Mouse (Mus musculus): ENCODE measurements around the gene Sel1l3. TPM values are rescaled to one million over a fixed set of nuclear protein-coding genes. Genes with fewer than 3 reads are reported as not detected.

The Sel1l3 gene
- polyA plus RNA-seq, 1 experiment from 2014 or later: 1.1 TPM

- Histone ChIP-seq H3K9me3 (replicated peaks) (peaks cover 2% of the 10 kb centered on the region), H3K4me3 (no peak overlapping the region), H3K27ac (replicated peaks) (no peak overlapping the region), H3K27me3 (ENCODE audit: low read depth, poor library complexity, severe bottlenecking) (peaks cover 20% of the 10 kb centered on the region; the same call in 1 of the 2 replicates), H3K4me1 (0 out of 2 replicates have a peak, but pooled peaks cover under 1% of the 10 kb centered on the region), H3K36me3 (no peaks in the 10 kb centered on the region)
- 85% methylated on average over 8 of the region's 8 CpGs for WGBS
- DNase-seq (ENCODE audit: low spot score): no peak
Observed at GRCm38 (mm10) chr5:53118212-53118611, 95.5 kb downstream of the Sel1l3 start.

GRCm38 (mm10) chr5:53114616-53115267 lies 99.0 kb downstream of the Sel1l3 start:
- Histone ChIP-seq H3K9me3 (replicated peaks) (peaks cover 8% of the 10 kb centered on the region), H3K4me3 (no peak overlapping the region), H3K36me3 (no peaks in the 10 kb centered on the region), H3K4me1 (peaks cover 8% of the 10 kb centered on the region), H3K27me3 (ENCODE audit: low read depth, poor library complexity, severe bottlenecking) (peaks cover 6% of the 10 kb centered on the region; the same call in 1 of the 2 replicates), H3K27ac (replicated peaks) (no peak overlapping the region)
- no peak for DNase-seq (ENCODE audit: low spot score)
- 80% methylated on average over 12 of the region's 12 CpGs for WGBS

- no peak for DNase-seq (ENCODE audit: low spot score)
- Histone ChIP-seq H3K36me3 (no peaks in the 10 kb centered on the region), H3K4me1 (peaks cover 8% of the 10 kb centered on the region), H3K9me3 (replicated peaks) (peaks cover 8% of the 10 kb centered on the region), H3K27ac (replicated peaks) (no peak overlapping the region), H3K27me3 (ENCODE audit: low read depth, poor library complexity, severe bottlenecking) (peaks cover 6% of the 10 kb centered on the region; the same call in 1 of the 2 replicates), H3K4me3 (no peak overlapping the region)
- WGBS: 95% methylated on average over 5 of the region's 5 CpGs
Observed at GRCm38 (mm10) chr5:53112942-53113341, 100.8 kb downstream of the Sel1l3 start.

- Histone ChIP-seq H3K4me1 (peaks cover 8% of the 10 kb centered on the region), H3K27me3 (ENCODE audit: low read depth, poor library complexity, severe bottlenecking) (peaks cover 2% of the 10 kb centered on the region; the same call in 1 of the 2 replicates), H3K4me3 (no peak overlapping the region), H3K9me3 (replicated peaks) (peaks cover 8% of the 10 kb centered on the region), H3K27ac (replicated peaks) (no peak overlapping the region), H3K36me3 (no peaks in the 10 kb centered on the region)
- no peak for DNase-seq (ENCODE audit: low spot score)
- 84% methylated on average over 5 of the region's 5 CpGs for WGBS
Observed at GRCm38 (mm10) chr5:53111036-53111435, 102.7 kb downstream of the Sel1l3 start.

GRCm38 (mm10) chr5:53110225-53110624 lies 103.5 kb downstream of the Sel1l3 start:
- no peaks in the 10 kb centered on the region; the same call in 1 of the 2 replicates for H3K27me3 ChIP-seq (ENCODE audit: low read depth, poor library complexity, severe bottlenecking)
- no peak for DNase-seq (ENCODE audit: low spot score)
- H3K9me3 ChIP-seq (replicated peaks): peaks cover 8% of the 10 kb centered on the region
- peaks cover 8% of the 10 kb centered on the region for H3K4me1 ChIP-seq
- no peaks in the 10 kb centered on the region for H3K36me3 ChIP-seq
- H3K4me3 ChIP-seq: no peak overlapping the region
- 64% methylated on average over 4 of the region's 4 CpGs for WGBS
- H3K27ac ChIP-seq (replicated peaks): no peak overlapping the region

- 89% methylated on average over 1 of the region's 1 CpGs for WGBS
- Histone ChIP-seq H3K9me3 (replicated peaks) (peaks cover 8% of the 10 kb centered on the region), H3K4me1 (peaks cover 8% of the 10 kb centered on the region), H3K27ac (replicated peaks) (no peak overlapping the region), H3K36me3 (no peaks in the 10 kb centered on the region), H3K4me3 (no peak overlapping the region), H3K27me3 (ENCODE audit: low read depth, poor library complexity, severe bottlenecking) (no peaks in the 10 kb centered on the region; the same call in 1 of the 2 replicates)
- DNase-seq (ENCODE audit: low spot score): no peak
Observed at GRCm38 (mm10) chr5:53108668-53109067, 105.1 kb downstream of the Sel1l3 start.

- no peak overlapping the region for H3K27ac ChIP-seq (replicated peaks)
- H3K4me1 ChIP-seq: peaks cover 8% of the 10 kb centered on the region
- H3K27me3 ChIP-seq (ENCODE audit: low read depth, poor library complexity, severe bottlenecking): no peaks in the 10 kb centered on the region
- no peaks in the 10 kb centered on the region for H3K36me3 ChIP-seq
- peaks cover 5% of the 10 kb centered on the region for H3K9me3 ChIP-seq (replicated peaks)
- DNase-seq (ENCODE audit: low spot score): no peak
- 86% methylated on average over 9 of the region's 9 CpGs for WGBS
- no peak overlapping the region for H3K4me3 ChIP-seq
Observed at GRCm38 (mm10) chr5:53108026-53108425, 105.7 kb downstream of the Sel1l3 start.

- Histone ChIP-seq H3K36me3 (no peaks in the 10 kb centered on the region), H3K27me3 (ENCODE audit: low read depth, poor library complexity, severe bottlenecking) (no peaks in the 10 kb centered on the region), H3K27ac (replicated peaks) (no peak overlapping the region), H3K4me3 (no peak overlapping the region), H3K4me1 (peaks cover 8% of the 10 kb centered on the region), H3K9me3 (replicated peaks) (no peaks in the 10 kb centered on the region)
- no peak for DNase-seq (ENCODE audit: low spot score)
- 67% methylated on average over 4 of the region's 4 CpGs for WGBS
Observed at GRCm38 (mm10) chr5:53106731-53107130, 107.0 kb downstream of the Sel1l3 start.

GRCm38 (mm10) chr5:53106125-53106524 lies 107.6 kb downstream of the Sel1l3 start:
- no peak overlapping the region for H3K27ac ChIP-seq (replicated peaks)
- 85% methylated on average over 4 of the region's 4 CpGs for WGBS
- H3K4me3 ChIP-seq: no peak overlapping the region
- H3K36me3 ChIP-seq: no peaks in the 10 kb centered on the region
- H3K4me1 ChIP-seq: peaks cover 8% of the 10 kb centered on the region
- no peaks in the 10 kb centered on the region for H3K27me3 ChIP-seq (ENCODE audit: low read depth, poor library complexity, severe bottlenecking)
- H3K9me3 ChIP-seq (replicated peaks): no peaks in the 10 kb centered on the region
- no peak for DNase-seq (ENCODE audit: low spot score)

- no peaks in the 10 kb centered on the region for H3K27me3 ChIP-seq (ENCODE audit: low read depth, poor library complexity, severe bottlenecking)
- no peak overlapping the region for H3K4me3 ChIP-seq
- H3K27ac ChIP-seq (replicated peaks): no peak overlapping the region
- H3K9me3 ChIP-seq (replicated peaks): no peaks in the 10 kb centered on the region
- DNase-seq (ENCODE audit: low spot score): no peak
- H3K36me3 ChIP-seq: no peaks in the 10 kb centered on the region
- 77% methylated on average over 8 of the region's 8 CpGs for WGBS
- peaks cover 8% of the 10 kb centered on the region for H3K4me1 ChIP-seq
Observed at GRCm38 (mm10) chr5:53105716-53106115, 108.0 kb downstream of the Sel1l3 start.

GRCm38 (mm10) chr5:53104177-53104855 lies 109.4 kb downstream of the Sel1l3 start:
- no peak overlapping the region for H3K4me3 ChIP-seq
- WGBS: 81% methylated on average over 13 of the region's 13 CpGs

GRCm38 (mm10) chr5:53101848-53102473 lies 111.8 kb downstream of the Sel1l3 start:
- Histone ChIP-seq H3K9me3 (replicated peaks) (no peaks in the 10 kb centered on the region), H3K4me3 (no peak overlapping the region)

More at GRCm38 (mm10) chr5:53104177-53104855, 109.4 kb downstream of the Sel1l3 start:
- H3K27me3 ChIP-seq (ENCODE audit: low read depth, poor library complexity, severe bottlenecking): no peaks in the 10 kb centered on the region
- H3K27ac ChIP-seq (replicated peaks): no peak overlapping the region
- no peaks in the 10 kb centered on the region for H3K4me1 ChIP-seq
- no peaks in the 10 kb centered on the region for H3K9me3 ChIP-seq (replicated peaks)
- DNase-seq (ENCODE audit: low spot score): no peak
- no peaks in the 10 kb centered on the region for H3K36me3 ChIP-seq

GRCm38 (mm10) chr5:53091331-53091730 lies 122.4 kb downstream of the Sel1l3 start:
- Histone ChIP-seq H3K27ac (replicated peaks) (no peak overlapping the region), H3K36me3 (no peaks in the 10 kb centered on the region), H3K27me3 (ENCODE audit: low read depth, poor library complexity, severe bottlenecking) (no peaks in the 10 kb centered on the region), H3K9me3 (replicated peaks) (no peaks in the 10 kb centered on the region), H3K4me3 (no peak overlapping the region), H3K4me1 (no peaks in the 10 kb centered on the region)
- DNase-seq (ENCODE audit: low spot score): no peak
- WGBS: 77% methylated on average over 3 of the region's 3 CpGs

More at GRCm38 (mm10) chr5:53101848-53102473, 111.8 kb downstream of the Sel1l3 start:
- DNase-seq (ENCODE audit: low spot score): no peak
- no peak overlapping the region for H3K27ac ChIP-seq (replicated peaks)
- no peaks in the 10 kb centered on the region for H3K4me1 ChIP-seq
- WGBS: 88% methylated on average over 12 of the region's 12 CpGs
- no peaks in the 10 kb centered on the region for H3K36me3 ChIP-seq
- no peaks in the 10 kb centered on the region for H3K27me3 ChIP-seq (ENCODE audit: low read depth, poor library complexity, severe bottlenecking)
